Mouse (Mus musculus) layer of hippocampus, adult 18-20 months (tissue): ENCODE results near the gene Slc24a1. TPM values are rescaled to one million over a fixed set of nuclear protein-coding genes. Genes with fewer than 3 reads are reported as not detected.

Experiments
- DNase-seq, 2 experiments: peaks; one replicate each; pipeline ENCODE4 v3.0.0; 2022; ENCODE audit warnings: low spot score in 2 of 2
- total RNA-seq, 2 experiments: library from RNA; stranded (reverse); gene quantifications; 2 replicates each; pipeline ENCODE4 v1.2.3; 2021

Gene Slc24a1
- total RNA-seq, 2 experiments from 2014 or later = 0.08 to 0.12 TPM

DNA sequence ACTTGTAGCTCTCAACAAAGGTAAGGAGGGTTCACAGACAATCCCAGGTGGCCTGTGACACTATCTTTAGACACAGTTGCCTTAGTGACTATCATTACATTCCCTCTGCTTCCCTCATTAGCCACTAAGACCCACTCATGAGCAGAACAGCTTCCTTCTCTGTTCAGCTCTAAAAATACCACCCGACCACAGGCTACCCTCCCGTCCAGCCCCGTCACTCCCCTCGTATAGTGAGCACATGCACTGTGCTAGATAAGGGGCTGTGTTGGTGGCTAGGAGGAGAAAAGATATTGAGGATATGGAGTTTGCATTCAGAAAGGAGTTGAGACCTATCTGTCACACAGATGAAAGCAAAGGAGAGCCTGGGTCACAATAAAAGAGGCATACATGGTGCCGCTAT, 12.9 kb downstream of the Slc24a1 start:
- no peak for DNase-seq

DNA sequence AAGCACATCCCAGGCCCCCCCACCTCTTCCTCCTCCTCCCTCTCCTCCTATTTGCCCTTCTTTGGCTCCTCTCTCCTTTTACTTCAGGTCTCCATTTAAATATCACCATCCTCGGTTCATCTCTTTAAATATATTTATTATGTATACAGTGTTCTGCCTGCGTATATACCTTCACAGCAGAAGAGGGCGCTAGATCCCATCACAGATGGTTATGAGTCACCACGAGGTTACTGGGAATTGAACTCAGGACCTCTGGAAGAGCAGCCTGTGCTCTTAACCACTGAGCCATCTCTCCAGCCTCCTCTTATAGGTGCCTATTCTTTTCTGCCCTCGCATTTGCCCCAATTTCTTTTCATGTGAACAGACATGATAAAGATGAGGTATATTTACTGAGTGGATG, 13.9 kb downstream of the Slc24a1 start:
- no peak for DNase-seq

- peak; percentile 31 to 77 for DNase-seq
Observed at GRCm38 (mm10) chr9:64936508-64936907, 14.9 kb downstream of the Slc24a1 start.

GRCm38 (mm10) chr9:64934015-64934754, 17.2 kb downstream of the Slc24a1 start:
- DNase-seq = no peak

- DNase-seq = no peak
Observed at GRCm38 (mm10) chr9:64931751-64932610, 19.4 kb downstream of the Slc24a1 start.

DNA sequence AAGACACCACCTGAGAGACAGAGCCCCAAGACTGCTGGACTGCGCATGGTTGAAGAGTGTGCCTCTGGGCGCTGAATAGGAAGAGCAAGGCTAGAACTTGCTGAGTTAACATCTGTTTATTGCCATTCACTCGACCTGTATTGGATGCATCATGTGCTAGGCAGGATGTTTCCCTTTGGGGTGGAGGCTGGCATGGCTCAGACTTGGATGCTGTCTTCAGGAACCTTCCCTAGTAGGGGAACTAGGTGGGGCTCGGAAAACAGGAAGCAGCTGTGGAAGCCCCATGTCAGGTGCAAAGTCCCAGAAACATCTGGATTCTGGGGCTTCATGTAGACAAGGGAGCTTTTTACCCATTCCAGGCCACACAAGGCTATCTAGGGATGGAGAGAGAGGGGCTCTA, 21.2 kb downstream of the Slc24a1 start:
- DNase-seq = no peak

DNA sequence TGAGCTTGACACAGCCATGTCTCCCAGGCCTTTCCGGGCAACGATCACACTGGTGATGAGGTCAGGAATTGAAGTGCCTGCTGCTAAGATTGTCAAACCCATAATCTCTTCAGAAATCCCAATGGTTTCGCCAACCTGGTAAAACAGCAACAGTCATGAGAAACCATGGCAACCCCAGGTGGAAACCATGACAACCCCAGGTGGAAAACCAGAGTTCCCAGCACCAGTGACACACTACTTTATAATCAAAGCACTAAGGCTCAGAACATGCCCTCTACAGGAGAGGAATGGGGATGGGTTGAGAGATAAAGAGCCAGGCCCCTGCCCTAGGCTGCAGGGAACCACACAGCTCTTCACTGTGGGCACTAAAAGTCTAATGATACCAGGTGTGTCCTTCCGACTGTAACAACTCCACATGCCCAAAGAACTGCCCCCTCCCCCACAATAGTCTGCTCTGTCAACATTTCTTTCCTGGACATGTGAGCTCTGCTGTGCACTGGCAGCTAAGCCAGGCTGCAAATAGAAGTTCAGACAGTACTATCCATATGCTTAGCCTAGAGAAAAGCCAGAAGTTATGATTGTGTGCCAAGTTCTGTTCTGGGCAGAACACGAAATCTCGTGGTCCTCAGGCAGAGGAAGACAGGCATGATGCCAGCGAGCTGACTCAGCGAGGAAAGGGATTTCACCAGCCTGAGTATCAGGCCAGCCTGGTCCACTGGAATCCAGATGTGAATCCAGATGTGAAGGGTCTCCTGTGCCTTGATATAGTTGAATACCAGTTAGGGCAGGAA, 25.0 kb downstream of the Slc24a1 start:
- peak; percentile 78 to 89 for DNase-seq

DNA sequence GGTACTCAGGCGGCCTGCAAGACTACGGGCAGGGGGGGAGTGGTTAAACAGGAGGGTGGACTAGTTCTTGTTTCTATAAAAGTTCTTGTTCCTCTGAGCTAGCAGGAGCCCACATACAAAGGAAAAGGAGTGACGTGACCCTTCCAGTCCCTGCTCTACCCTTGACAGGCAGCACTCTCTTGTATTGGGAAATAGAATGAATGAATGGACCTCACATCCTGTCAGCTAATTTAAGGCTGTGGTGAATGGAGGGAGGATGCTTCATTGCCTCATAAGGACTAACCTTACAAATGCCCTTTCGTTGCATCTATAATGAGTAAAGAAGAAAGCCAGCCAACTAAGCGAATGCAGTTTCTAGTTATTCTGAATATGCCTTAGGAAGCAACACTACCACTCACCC, 25.6 kb downstream of the Slc24a1 start:
- DNase-seq = no peak

GRCm38 (mm10) chr9:64918560-64918959, 32.8 kb downstream of the Slc24a1 start:
- no peak for DNase-seq

GRCm38 (mm10) chr9:64914629-64915028, 36.8 kb downstream of the Slc24a1 start:
- no peak for DNase-seq

GRCm38 (mm10) chr9:64913973-64914372, 37.4 kb downstream of the Slc24a1 start:
- DNase-seq = no peak

DNA sequence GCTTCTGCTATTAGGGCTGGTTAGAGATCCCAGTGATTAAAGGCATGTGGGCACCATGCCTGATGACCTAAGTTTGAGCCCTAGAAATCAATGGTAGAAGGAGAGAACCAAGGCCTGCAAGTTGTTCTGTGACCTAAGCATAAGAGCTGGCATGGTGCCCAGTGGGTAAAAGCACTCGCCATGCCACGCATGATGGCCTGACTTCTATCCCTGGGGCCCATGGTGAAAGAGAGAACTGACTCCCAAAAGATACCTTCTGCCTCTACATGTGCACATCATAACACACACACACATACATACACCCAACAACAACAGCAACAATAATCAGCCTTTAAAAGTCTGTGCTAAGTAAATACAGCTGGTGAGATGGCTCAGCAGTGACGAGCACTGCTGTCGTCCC, 38.0 kb downstream of the Slc24a1 start:
- no peak for DNase-seq

DNA sequence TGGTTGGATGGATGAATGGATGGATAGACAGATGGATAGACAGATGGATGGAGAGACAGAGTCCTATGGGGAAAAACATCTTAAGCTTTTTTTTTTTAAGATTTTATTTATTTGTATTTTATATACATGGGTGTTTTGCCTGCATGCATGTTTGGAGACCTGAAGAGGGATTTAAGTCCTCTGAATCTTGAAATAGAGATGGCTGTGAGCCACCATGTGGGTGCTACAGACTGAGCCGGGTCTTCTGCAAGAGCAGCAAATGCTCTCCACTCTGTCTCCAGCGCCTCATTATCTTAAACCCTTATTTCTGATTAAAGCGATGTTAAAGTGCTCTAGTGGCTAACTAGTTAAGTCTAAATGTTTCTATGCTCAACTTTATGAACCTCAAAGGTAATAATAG, 44.0 kb downstream of the Slc24a1 start:
- no peak for DNase-seq

DNA sequence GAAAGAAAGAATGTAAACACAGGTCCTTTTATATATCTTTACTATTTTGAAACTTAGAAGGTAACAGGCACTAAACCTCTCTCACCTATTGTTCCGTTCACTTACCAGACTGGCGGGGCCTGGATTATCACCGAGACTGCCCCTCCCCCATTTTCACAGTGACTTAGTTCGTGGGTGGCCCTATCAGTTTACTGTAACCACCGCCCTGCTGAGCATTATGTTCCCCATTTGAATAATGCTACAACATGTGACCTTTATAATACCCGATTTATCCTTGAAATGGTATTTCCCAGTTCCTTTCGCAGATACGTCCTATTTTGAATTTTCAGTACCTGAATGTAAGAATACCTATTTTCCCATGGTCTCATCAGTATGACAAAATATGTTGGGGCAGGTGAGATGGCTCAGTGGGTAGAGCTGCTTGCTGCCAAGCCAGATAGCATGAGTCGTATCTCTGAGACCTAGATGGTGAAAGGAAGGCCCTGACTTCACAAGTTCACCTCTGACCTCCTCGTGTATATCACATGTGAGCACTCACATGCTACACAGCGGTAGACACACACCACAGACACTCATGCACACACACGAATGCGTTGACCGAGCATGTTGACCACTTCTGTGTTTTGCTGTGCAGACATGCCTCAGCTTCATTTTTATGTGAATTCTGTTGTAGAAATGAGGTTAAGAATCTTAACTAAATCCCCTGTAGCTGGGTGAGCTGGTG, 46.3 kb downstream of the Slc24a1 start:
- no peak for DNase-seq

GRCm38 (mm10) chr9:64903386-64903785, 48.0 kb downstream of the Slc24a1 start:
- peak; percentile 47 to 85 for DNase-seq

DNA sequence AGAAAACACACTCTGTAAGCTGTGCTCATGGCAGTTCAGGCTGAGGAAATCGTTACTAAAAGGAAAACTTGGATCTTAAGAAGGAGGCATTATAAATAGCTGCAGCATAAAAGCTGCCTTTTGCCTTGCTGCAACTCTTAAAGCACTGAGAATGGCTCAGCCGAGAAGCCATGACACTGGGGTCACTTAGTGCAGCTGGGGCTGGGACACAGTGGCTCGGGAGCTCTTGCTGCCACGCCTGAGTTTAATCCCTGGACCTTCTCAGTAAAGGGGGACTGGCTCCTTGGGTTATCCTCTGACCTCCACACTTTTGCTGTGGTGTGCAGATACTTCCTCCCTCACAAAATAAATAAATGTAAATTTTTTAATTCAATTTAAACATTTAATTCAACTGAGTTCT, 48.5 kb downstream of the Slc24a1 start:
- DNase-seq = no peak

DNA sequence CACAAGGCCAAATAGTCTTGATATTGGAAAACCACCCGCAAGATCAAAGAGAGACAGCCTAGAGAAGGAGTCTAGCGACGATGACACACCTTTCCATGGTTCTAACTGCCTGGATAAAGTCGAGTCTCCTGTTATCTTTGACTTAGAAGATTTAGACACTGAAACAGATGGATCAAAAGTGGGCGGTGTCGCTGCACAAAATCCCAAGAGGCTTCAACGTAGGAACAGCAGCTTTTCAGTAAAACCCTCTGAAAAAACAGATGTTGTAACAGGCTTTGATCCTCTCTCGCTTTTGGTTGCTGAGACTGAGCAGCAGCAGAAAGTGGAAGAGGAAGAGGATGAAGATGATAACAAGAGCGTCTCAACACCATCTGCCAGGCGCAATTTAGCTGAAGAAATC, 54.8 kb downstream of the Slc24a1 start:
- peak in 1 of 2 experiments; percentile 39 for DNase-seq

GRCm38 (mm10) chr9:64886008-64886407, 65.4 kb downstream of the Slc24a1 start:
- peak in 1 of 2 experiments; percentile 37 for DNase-seq
